Mouse (Mus musculus) spleen, embryonic (tissue): Measurements from ENCODE around the gene Il21r.

Experiments used
- CTCF ChIA-PET: fragments of 350-600 bp; sonication (Branson Sonifier 250); formaldehyde crosslinking; loops from one replicate; lab custom pipeline; 2022; lab: Charles Lee

Il21r gene

DNA sequence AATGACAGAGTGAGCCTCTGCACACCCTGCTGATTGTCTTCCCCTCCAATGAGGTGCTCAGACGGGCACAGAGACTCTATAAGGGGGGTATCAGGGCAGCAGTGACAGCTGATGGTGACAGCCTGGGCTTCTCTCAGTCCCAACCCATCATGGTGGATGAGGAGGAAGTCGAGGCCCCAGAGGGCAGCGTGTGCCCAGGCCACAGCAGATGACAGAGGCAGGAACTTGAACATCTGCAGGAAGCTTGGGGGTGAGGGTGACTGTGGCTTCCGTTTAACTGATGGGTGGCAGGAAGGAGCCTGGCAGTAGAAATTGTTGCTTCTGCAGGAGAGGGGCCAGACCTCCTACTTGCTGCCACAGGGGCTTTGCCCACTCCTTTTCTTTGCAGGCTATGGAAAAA, 27.1 kb downstream of the Il21r start:
- CTCF ChIA-PET: interaction anchor here (1.3 kb wide), 1 partner anchor 159 kb away, joined by 5 read pairs; no protein-coding TSS in a partner anchor

DNA sequence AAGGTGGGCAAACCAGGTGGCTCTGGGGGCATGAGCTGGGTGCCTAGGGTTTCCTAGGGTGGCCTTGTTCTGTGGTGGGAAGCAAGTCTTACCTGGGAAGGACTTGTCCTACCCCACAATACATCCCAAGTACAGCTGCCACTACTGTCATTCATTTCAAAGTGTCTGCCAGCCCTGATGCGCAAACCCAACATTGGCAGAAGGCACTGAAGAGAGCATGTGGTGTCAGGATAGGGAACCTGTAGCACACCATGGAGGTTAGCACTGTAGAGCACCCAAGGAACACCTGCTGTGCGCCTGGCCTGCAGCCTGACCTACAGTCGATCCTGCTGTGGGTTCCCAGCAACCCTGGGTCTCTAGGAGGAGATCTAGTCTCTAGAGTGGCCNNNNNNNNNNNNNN, 27.8 kb downstream of the Il21r start:
- CTCF ChIA-PET: interaction anchor here (1.3 kb wide), 1 partner anchor 159 kb away, joined by 5 read pairs; no protein-coding TSS in a partner anchor

DNA sequence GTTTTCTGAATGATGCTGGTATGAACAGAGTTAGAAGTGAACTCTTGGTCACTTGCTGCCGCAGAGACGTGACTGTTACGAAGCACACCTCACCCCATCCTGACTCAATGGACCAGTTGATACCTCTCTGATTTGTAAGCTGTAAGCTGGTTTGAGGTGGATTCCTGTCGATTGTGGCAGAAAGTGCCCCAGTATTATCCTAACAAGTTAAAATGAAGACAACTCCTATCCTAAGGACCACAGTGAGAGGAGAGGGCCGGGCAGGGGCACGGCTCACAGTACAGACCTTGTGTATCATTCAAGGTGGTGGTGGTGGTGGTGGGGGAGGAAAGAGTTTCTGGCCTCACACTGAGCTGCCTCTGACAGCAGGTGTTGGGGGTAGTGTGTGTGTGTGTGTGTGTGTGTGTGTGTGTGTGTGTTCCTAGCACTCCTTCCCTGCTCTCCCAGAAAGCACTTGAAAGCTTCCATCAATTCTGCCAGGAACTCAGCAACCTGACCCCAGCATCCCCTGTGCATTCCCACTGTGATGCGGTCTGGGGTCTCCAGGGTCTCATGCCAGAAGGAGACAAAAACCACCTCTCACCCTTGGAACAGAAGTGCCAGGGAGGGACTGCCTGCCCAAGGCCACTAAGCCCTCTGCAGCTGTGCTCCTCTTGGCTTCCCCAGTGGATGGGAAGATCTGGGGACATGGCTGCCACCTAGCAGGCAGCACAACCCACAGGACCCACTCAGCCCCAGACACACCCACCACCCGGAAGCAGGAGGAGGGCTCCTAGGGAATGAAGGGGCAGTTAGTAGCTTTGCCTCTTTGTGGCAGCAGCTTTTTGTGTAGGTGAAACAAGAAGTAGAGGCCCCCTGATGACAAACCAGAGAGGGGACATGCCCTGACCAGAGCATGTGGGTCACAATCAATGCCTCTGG, 34.3 kb downstream of the Il21r start:
- CTCF ChIA-PET: interaction anchor here (0.7 to 1.1 kb wide), 5 partner anchors 15 to 166 kb away, joined by 3 to 7 read pairs (median 5); no protein-coding TSS in a partner anchor

GRCm38 (mm10) chr7:125638376-125638775, 35.1 kb downstream of the Il21r start:
- CTCF ChIA-PET: interaction anchor here (0.6 to 2.9 kb wide), 6 partner anchors 27 to 219 kb away, joined by 3 to 17 read pairs (median 6); no protein-coding TSS in a partner anchor

DNA sequence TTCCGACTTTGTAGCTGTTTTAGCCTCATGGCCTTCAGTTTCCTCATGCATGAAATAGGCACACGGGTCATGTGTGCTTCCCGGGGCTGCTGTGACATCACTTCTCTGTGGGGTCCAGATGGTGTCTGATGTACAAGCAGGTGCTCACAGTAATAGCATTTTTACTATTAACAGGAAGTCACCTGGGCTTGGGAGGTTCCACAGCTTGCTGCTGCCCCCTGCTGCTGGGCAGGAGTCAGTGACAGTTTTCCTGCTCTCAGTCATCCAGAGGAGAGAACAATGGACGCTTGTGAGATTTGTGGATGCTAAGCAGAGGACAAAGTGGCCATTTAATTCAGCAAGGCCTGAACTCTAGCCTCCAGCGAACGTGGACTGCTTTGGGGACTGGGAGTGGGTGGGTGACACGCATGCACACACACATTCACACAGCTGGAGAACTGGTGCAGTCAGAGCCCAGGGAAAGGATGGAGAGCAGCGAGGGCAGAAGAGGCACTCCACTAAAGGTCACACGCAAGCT, 35.7 kb downstream of the Il21r start:
- CTCF ChIA-PET: interaction anchor here (1.0 to 2.9 kb wide), 3 partner anchors 168 to 219 kb away, joined by 3 to 17 read pairs (median 3); no protein-coding TSS in a partner anchor

GRCm38 (mm10) chr7:125643880-125644279, 40.7 kb downstream of the Il21r start:
- CTCF ChIA-PET: no interaction called here

GRCm38 (mm10) chr7:125645413-125645812, 42.2 kb downstream of the Il21r start:
- CTCF ChIA-PET: no interaction called here

DNA sequence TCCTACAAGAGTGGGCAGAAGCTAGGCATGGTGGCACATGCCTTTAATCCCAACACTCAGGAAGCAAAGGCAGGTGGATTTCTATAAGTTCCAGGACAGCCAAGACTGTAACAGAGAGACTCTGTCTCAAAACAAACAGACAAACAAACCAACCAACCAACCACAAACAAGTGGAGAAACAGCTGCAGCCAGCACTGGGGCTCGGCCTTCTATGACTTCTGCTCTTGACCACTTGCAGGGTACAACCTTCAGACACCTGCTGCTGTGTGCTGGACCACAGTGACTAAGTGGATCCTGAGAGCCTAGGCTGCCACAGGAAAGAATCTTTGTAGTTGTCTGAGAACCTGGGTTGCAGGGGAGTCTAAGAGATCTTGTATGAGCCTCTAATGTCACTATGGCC, 45.8 kb downstream of the Il21r start:
- CTCF ChIA-PET: no interaction called here

GRCm38 (mm10) chr7:125657511-125657910, 54.3 kb downstream of the Il21r start:
- CTCF ChIA-PET: interaction anchor here (0.5 to 0.7 kb wide), 2 partner anchors 109 to 747 kb away, joined by 3 to 4 read pairs; no protein-coding TSS in a partner anchor

DNA sequence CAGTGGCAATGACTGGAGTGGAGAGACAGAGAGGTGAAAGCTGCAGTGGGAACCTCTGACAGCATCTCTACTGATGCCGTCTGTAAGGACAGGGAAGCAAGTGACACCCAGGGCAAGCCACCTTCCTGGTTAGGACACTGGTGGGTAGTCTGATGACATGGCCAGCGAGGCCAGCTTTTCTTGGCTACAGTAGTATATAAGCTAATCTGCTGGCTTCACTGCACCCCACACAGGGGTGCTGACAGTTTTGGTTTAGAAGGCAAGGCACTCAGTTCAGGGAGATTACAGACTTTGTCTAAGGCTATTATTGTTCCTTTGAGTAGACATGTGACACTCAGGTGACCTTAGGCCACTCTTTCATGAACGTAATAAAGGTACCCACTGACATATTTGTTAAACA, 60.4 kb downstream of the Il21r start:
- CTCF ChIA-PET: no interaction called here

DNA sequence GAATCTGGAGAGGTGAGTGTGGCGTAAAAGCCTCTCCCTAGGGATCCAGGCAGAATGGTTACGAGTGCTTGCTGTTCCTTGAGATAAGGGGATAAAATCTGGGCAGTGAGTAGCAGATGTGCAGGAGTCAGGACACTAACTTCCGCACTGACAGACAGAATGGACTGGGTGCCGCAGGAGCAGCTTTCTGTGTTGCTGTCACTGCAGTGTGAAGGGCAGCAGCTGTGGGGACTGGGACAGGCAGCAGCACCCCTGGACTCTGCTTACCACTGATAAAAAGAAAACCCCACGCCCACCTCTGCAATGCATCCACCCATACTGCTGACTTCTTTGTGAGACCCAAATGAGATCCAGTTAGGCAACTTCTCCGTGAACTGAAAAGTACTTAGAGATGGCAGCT, 67.6 kb downstream of the Il21r start:
- CTCF ChIA-PET: interaction anchor here (1.0 kb wide), 1 partner anchor 14 kb away, joined by 4 read pairs; no protein-coding TSS in a partner anchor

- CTCF ChIA-PET: interaction anchor here (1.0 kb wide), 1 partner anchor 14 kb away, joined by 4 read pairs; no protein-coding TSS in a partner anchor
Observed at GRCm38 (mm10) chr7:125671396-125671795, 68.2 kb downstream of the Il21r start.

DNA sequence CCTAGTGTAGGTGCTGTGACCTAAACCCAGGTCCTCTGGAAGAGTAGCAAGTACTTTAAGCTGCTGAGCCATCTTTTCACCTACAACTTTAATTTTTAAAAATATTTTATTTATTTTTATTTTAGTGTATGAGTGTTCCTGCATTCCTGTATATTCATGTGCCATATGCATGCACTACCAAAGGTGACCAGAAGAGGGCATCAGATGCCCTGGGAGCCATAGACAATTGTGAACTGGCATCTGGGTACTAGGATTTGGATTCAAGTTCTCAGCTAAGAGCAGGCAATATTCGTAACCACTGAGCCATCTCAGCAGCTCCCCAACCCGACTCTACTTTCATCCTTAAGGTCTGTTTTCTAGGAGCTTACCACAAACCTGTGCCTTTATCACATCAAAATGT, 71.7 kb downstream of the Il21r start:
- CTCF ChIA-PET: no interaction called here

DNA sequence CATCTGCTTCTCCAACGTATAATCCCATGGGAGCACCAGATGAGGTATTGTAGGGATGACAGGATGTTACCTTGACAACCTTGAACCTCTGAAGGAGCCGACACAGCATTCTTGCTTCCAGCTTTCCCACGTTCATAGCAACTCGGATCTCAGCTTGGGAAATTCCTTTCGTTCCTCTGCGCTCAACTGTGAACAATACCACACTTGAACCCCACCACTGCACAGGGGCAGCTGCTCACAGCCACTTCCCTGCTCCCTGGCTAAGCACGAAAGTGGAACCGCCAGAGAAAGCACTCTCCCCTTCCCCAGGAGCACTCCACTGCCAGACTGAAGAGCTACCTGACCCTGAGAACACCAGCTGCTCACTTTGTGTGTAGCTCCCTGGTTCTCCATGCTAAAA, 75.5 kb downstream of the Il21r start:
- CTCF ChIA-PET: no interaction called here

- CTCF ChIA-PET: no interaction called here
Observed at GRCm38 (mm10) chr7:125679936-125680335, 76.7 kb downstream of the Il21r start.
